Mouse (Mus musculus): ENCODE results near the gene Hunk. TPM values are rescaled to one million over a fixed set of nuclear protein-coding genes. Genes with fewer than 3 reads are reported as not detected.

Gene Hunk
- polyA plus RNA-seq, 1 experiment = not detected

DNA sequence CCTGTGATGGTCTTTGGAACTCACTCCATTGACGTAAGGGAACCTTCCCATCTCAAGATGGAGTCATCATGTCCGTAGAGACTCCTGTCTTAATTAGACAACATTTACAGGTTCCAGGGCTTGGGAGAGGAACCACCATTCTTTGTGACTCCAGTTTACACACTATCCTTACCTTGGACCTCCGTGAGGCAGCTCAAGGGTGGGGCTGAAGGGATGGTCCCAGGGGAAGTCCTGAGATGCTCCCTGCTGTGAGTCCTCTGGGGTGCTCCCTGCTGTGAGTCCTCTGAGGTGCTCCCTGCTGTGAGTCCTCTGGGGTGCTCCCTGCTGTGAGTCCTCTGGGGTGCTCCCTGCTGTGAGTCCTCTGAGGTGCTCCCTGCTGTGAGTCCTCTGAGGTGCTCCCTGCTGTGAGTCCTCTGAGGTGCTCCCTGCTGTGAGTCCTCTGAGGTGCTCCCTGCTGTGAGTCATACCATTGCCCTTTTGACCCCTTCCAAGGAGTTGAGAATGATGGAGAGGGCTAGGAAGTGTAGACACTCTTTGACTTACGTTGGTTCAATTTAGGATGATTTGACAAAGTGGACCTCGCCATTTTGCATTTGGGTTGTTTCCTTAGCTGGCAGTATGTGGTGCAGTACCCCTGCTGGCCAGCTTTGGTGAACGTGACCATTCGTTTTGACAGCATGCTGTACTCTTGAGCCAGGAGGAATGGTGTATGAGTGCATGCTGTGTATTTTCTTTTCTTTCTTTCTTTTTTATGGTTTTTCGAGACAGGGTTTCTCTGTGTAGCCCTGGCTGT is 42.2 kb downstream of the Hunk start:
- Histone ChIP-seq H3K4me1 (ENCODE audit: control insufficient read depth, insufficient read depth, low read length) (no peaks in the 10 kb centered on the region; the same call in 1 of the 2 replicates), H3K27ac (ENCODE audit: control insufficient read depth, insufficient read depth, low read depth, low read length, poor library complexity) (no peak overlapping the region), H3K4me3 (replicated peaks; ENCODE audit: control insufficient read depth, low read depth, low read length) (no peak overlapping the region)
- TF ChIP-seq CTCF (IDR thresholded peaks at IDR 0.05; ENCODE audit: control insufficient read depth, insufficient read depth, low read length) = no peak
- TF ChIP-seq POLR2A (IDR thresholded peaks at IDR 0.05; ENCODE audit: borderline replicate concordance, control insufficient read depth, low read depth, low read length) = no peak
- WGBS = 83% methylated on average over 8 of the region's 8 CpGs

DNA sequence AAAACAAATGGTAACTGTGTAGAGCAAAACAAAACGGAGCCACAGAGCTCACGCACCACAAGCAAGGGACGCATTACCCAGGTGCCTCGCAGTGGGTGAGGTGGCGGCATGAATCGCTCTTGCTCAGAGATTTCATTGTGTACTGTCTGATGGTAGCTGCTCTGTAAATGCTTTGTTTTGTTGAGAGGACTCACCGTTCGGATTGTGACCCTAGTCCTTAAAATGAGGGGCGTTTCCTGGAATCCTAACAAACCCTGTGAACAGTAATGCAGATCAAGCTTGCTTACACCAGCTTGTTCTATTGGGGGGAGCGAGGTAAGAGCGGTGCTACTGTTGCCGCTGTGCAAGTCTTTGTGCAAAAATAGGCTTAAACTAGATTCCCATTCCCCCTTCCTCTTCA is 47.7 kb downstream of the Hunk start:
- TF ChIP-seq POLR2A (IDR thresholded peaks at IDR 0.05; ENCODE audit: borderline replicate concordance, control insufficient read depth, low read depth, low read length) = no peak
- TF ChIP-seq CTCF (IDR thresholded peaks at IDR 0.05; ENCODE audit: control insufficient read depth, insufficient read depth, low read length) = no peak
- Histone ChIP-seq H3K4me3 (replicated peaks; ENCODE audit: control insufficient read depth, low read depth, low read length) (no peak overlapping the region), H3K27ac (ENCODE audit: control insufficient read depth, insufficient read depth, low read depth, low read length, poor library complexity) (no peak overlapping the region), H3K4me1 (ENCODE audit: control insufficient read depth, insufficient read depth, low read length) (peaks cover 4% of the 10 kb centered on the region)
- WGBS = 91% methylated on average over 12 of the region's 12 CpGs

DNA sequence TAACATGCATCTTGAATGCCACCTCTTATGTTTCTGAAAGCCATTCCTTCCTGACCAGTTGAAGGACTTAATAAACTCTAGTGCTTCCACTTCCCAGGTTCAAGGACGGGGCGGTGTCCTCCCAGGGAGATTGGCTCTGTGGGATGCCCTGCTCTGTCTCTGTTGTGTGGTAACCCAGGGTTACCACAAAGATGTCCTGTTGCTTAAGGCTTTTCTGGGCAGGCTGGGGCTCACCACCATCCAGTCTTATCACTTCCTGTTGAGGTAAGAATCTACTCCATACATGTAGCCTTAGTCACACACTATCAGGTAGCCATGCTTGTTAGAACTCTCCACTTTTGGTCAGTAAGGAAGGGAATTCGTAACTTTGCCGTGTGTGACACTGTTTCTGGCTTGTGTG is 49.4 kb downstream of the Hunk start:
- H3K4me1 ChIP-seq (ENCODE audit: control insufficient read depth, insufficient read depth, low read length) = peaks cover 4% of the 10 kb centered on the region
- 35% methylated on average over 4 of the region's 4 CpGs for WGBS
- TF ChIP-seq CTCF (IDR thresholded peaks at IDR 0.05; ENCODE audit: control insufficient read depth, insufficient read depth, low read length) (no peak), POLR2A (IDR thresholded peaks at IDR 0.05; ENCODE audit: borderline replicate concordance, control insufficient read depth, low read depth, low read length) (no peak)
- H3K27ac ChIP-seq (ENCODE audit: control insufficient read depth, insufficient read depth, low read depth, low read length, poor library complexity) = no peak overlapping the region
- no peak overlapping the region for H3K4me3 ChIP-seq (replicated peaks; ENCODE audit: control insufficient read depth, low read depth, low read length)

DNA sequence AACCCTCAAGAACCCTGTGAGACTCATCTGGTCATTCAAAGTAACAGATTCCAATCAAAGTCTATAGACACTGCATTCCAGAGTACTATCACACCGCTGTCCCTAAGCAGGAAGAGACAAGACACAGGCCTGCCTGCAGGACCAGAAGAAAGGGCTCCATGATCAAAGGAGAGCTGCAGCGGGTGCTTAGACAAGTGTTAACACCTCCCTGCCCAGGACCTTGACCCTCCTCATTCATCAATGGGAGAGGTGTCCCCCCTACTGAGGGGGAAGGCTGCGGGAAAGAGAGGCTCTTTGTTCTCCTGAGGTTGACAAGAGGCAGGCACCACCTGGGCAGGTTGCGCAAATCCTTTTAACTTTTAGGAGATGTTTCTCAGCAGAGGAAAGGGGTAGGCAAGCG is 51.5 kb downstream of the Hunk start:
- 68% methylated on average over 5 of the region's 5 CpGs for WGBS
- no peak overlapping the region for H3K4me3 ChIP-seq (replicated peaks; ENCODE audit: control insufficient read depth, low read depth, low read length)
- peaks cover 4% of the 10 kb centered on the region for H3K4me1 ChIP-seq (ENCODE audit: control insufficient read depth, insufficient read depth, low read length)
- no peak for TF ChIP-seq POLR2A (IDR thresholded peaks at IDR 0.05; ENCODE audit: borderline replicate concordance, control insufficient read depth, low read depth, low read length)
- TF ChIP-seq CTCF (IDR thresholded peaks at IDR 0.05; ENCODE audit: control insufficient read depth, insufficient read depth, low read length) = no peak
- no peak overlapping the region for H3K27ac ChIP-seq (ENCODE audit: control insufficient read depth, insufficient read depth, low read depth, low read length, poor library complexity)

DNA sequence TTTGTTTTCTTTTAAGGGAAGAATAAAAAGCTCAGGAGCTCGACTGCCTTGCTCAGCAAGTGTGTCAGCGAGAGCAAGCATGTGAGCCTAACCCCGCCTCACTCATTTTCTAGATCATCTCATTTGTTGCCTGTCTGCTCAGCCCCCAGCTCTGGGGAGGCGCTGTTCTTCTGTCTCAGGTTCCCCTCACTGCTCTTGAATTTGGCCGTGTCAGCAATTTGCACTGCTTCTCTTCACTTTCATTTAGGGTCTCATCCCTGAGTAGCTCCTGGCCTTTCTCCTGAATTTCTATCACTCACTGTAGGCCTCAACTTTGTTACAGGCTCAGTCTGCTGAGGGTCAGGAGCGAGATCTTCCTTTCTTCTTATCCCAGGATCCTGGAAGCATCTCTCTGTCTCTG is 53.7 kb downstream of the Hunk start:
- Histone ChIP-seq H3K27ac (ENCODE audit: control insufficient read depth, insufficient read depth, low read depth, low read length, poor library complexity) (no peak overlapping the region), H3K4me1 (ENCODE audit: control insufficient read depth, insufficient read depth, low read length) (peaks cover 4% of the 10 kb centered on the region), H3K4me3 (replicated peaks; ENCODE audit: control insufficient read depth, low read depth, low read length) (no peak overlapping the region)
- TF ChIP-seq POLR2A (IDR thresholded peaks at IDR 0.05; ENCODE audit: borderline replicate concordance, control insufficient read depth, low read depth, low read length) (no peak), CTCF (IDR thresholded peaks at IDR 0.05; ENCODE audit: control insufficient read depth, insufficient read depth, low read length) (no peak)
- 65% methylated on average over 6 of the region's 6 CpGs for WGBS

DNA sequence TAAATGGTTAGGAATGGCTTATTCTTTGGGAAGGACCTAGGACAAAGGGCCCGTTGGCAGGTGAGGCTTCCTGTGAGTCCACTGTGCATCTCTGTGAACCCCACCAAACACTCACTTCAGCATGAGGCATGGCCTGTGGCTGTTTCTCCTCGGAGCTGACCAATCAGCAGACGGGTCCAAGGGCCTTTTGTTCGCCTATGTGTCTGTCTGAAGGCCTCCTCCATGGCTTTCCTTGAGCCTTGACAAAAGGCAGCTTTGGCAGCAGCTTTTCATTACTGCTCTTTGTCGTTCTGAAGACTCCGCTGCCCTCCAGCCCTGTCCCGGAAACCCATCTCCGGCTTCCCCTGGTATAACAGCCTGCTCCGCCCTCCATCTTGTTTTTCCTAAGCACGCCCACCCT is 54.8 kb downstream of the Hunk start:
- WGBS = 90% methylated on average over 10 of the region's 10 CpGs
- H3K4me1 ChIP-seq (ENCODE audit: control insufficient read depth, insufficient read depth, low read length) = peaks cover 2% of the 10 kb centered on the region
- TF ChIP-seq POLR2A (IDR thresholded peaks at IDR 0.05; ENCODE audit: borderline replicate concordance, control insufficient read depth, low read depth, low read length) (no peak), CTCF (IDR thresholded peaks at IDR 0.05; ENCODE audit: control insufficient read depth, insufficient read depth, low read length) (no peak)
- H3K27ac ChIP-seq (ENCODE audit: control insufficient read depth, insufficient read depth, low read depth, low read length, poor library complexity) = no peak overlapping the region
- H3K4me3 ChIP-seq (replicated peaks; ENCODE audit: control insufficient read depth, low read depth, low read length) = no peak overlapping the region

DNA sequence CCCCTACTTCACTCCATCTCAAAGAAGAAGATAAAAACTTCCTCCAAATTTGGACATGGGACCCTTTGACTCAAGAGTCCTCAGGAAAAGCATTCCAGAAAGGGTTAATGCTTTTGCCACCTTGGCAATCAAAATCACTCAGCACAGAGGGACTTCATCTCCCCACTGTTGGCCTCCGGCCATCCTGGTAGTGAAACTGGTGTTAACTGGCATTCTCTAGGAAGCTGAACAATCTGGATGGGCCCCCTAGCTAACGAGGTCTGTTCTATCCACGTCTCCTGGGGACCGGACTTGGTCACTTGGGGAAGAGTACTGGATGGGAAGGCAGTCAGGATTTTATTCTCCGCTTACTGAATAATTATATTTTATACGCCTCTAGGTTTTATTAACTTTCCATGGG is 57.2 kb downstream of the Hunk start:
- 74% methylated on average over 6 of the region's 6 CpGs for WGBS
- no peaks in the 10 kb centered on the region for H3K4me1 ChIP-seq (ENCODE audit: control insufficient read depth, insufficient read depth, low read length)
- no peak overlapping the region for H3K27ac ChIP-seq (ENCODE audit: control insufficient read depth, insufficient read depth, low read depth, low read length, poor library complexity)
- no peak for TF ChIP-seq CTCF (IDR thresholded peaks at IDR 0.05; ENCODE audit: control insufficient read depth, insufficient read depth, low read length)
- no peak for TF ChIP-seq POLR2A (IDR thresholded peaks at IDR 0.05; ENCODE audit: borderline replicate concordance, control insufficient read depth, low read depth, low read length)
- H3K4me3 ChIP-seq (replicated peaks; ENCODE audit: control insufficient read depth, low read depth, low read length) = no peak overlapping the region

DNA sequence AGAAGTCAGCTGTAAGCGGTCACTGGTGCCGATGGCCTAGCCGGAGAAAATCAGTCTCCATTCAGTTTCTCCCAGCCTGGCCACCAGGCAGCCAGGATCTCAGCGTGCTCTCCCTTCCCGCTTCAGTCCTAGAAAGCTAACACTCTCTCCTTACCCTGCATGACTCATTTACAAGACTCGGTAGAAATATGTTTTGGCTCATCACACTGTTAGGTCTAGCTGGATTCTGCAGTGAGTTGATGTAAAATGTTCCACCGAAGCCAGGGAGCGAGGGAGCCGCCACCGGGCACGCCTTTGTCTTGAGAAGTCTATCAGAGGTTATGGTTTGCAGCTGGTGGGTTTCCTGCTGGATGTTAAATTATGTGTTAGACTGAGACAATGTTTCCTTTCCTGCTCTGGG is 67.4 kb downstream of the Hunk start:
- Histone ChIP-seq H3K4me1 (ENCODE audit: control insufficient read depth, insufficient read depth, low read length) (peaks cover 2% of the 10 kb centered on the region), H3K4me3 (replicated peaks; ENCODE audit: control insufficient read depth, low read depth, low read length) (no peak overlapping the region), H3K27ac (ENCODE audit: control insufficient read depth, insufficient read depth, low read depth, low read length, poor library complexity) (no peak overlapping the region)
- TF ChIP-seq CTCF (IDR thresholded peaks at IDR 0.05; ENCODE audit: control insufficient read depth, insufficient read depth, low read length) (no peak), POLR2A (IDR thresholded peaks at IDR 0.05; ENCODE audit: borderline replicate concordance, control insufficient read depth, low read depth, low read length) (no peak)
- 60% methylated on average over 11 of the region's 11 CpGs for WGBS

Data from bone marrow, adult 2 months (tissue).